Mouse (Mus musculus): Measurements from ENCODE around the gene Ccdc186. TPM values are rescaled to one million over a fixed set of nuclear protein-coding genes. Genes with fewer than 3 reads are reported as not detected.

Gene Ccdc186
- polyA plus RNA-seq, 1 experiment from 2014 or later = 17.9 TPM

DNA sequence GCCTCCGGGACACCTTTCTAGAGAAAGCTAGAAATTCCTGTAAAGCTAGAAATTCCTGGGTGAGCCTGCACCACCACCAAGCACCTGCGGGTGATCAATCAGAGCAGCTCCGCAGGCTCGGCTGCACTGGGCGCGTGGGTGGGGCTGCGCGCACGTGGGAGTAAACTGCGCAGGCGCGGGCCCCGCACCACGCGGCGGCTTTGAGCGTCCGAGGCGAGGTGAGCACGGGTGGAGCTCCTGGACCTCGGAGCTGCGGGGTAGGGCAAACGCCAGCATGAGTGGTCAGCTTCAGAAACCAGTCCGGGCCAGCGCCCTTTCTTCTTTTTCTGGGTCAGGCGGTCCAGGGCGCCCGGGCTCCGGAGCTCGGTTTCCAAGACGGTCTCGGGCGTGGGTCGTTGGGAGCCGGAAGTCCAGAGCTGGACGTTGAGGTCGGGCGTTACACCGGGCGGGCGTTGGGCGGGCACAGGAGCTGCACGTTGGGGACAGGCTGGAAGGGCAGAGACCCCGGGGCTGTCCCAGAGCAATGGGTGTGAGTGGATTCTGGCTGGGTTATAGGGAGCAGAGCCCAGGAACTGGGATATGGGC, 4.1 kb upstream of the Ccdc186 start, which contains the start of gene Tdrd1:
TSS of gene Tdrd1 (plus strand) at position 163 of the 585 bp plus-strand sequence.
- peak within 1 kb of the TSS; percentile 41 for H3K4me2 ChIP-seq (replicated peaks; ENCODE audit: low read depth, low read length)
- H3K36me3 ChIP-seq (ENCODE audit: insufficient read depth, low read length) = no peaks in the 10 kb centered on the region
- H3K4me1 ChIP-seq (ENCODE audit: insufficient read depth, low read length) = peaks cover 6% of the 10 kb centered on the region
- ATAC-seq (ENCODE audit: low FRiP score, low TSS enrichment) = no peak
- H3K9me3 ChIP-seq (ENCODE audit: low read length) = no peaks in the 10 kb centered on the region
- peak within 1 kb of the TSS; percentile 25 for H3K4me3 ChIP-seq (ENCODE audit: low read length)
- H3K27me3 ChIP-seq (ENCODE audit: insufficient read depth, low read length) = no peaks in the 10 kb centered on the region
- H3K27ac ChIP-seq (ENCODE audit: low read length) = no peak within 1 kb of the TSS
- 0 out of 2 replicates have a peak within 1 kb of the TSS, but pooled peaks have one; percentile 23 for H3K9ac ChIP-seq (replicated peaks; ENCODE audit: low read length)
- WGBS = 63% methylated on average over 44 of the region's 44 CpGs

- Histone ChIP-seq H3K27me3 (ENCODE audit: insufficient read depth, low read length) (no peaks in the 10 kb centered on the region), H3K4me1 (ENCODE audit: insufficient read depth, low read length) (peaks cover 34% of the 10 kb centered on the region), H3K36me3 (ENCODE audit: insufficient read depth, low read length) (no peaks in the 10 kb centered on the region), H3K4me3 (ENCODE audit: low read length) (peak overlapping the region; percentile 91), H3K4me2 (replicated peaks; ENCODE audit: low read depth, low read length) (peak overlapping the region; percentile 68), H3K27ac (ENCODE audit: low read length) (peak overlapping the region; percentile 65; the same call in 1 of the 2 replicates), H3K9ac (replicated peaks; ENCODE audit: low read length) (peak overlapping the region; percentile 58), H3K9me3 (ENCODE audit: low read length) (no peaks in the 10 kb centered on the region)
- ATAC-seq (ENCODE audit: low FRiP score, low TSS enrichment) = peak; percentile 64
- 14% methylated on average over 10 of the region's 10 CpGs for WGBS
Observed at GRCm38 (mm10) chr19:56822448-56822836, 452 bp upstream of the Ccdc186 start.

- peak overlapping the region; percentile 79 for H3K4me2 ChIP-seq (replicated peaks; ENCODE audit: low read depth, low read length)
- H3K9me3 ChIP-seq (ENCODE audit: low read length) = no peaks in the 10 kb centered on the region
- H3K27ac ChIP-seq (ENCODE audit: low read length) = peak overlapping the region; percentile 73
- WGBS = 3% methylated on average over 22 of the region's 22 CpGs
- no peak for ATAC-seq (ENCODE audit: low FRiP score, low TSS enrichment)
- no peaks in the 10 kb centered on the region for H3K36me3 ChIP-seq (ENCODE audit: insufficient read depth, low read length)
- H3K4me3 ChIP-seq (ENCODE audit: low read length) = peak overlapping the region; percentile 91
- no peaks in the 10 kb centered on the region for H3K27me3 ChIP-seq (ENCODE audit: insufficient read depth, low read length)
- peak overlapping the region; percentile 91 for H3K9ac ChIP-seq (replicated peaks; ENCODE audit: low read length)
- H3K4me1 ChIP-seq (ENCODE audit: insufficient read depth, low read length) = peaks cover 44% of the 10 kb centered on the region
Observed at GRCm38 (mm10) chr19:56821040-56821797, 771 bp downstream of the Ccdc186 start.

- no peaks in the 10 kb centered on the region for H3K27me3 ChIP-seq (ENCODE audit: insufficient read depth, low read length)
- peak overlapping the region; percentile 56 for H3K27ac ChIP-seq (ENCODE audit: low read length)
- no peaks in the 10 kb centered on the region for H3K9me3 ChIP-seq (ENCODE audit: low read length)
- H3K9ac ChIP-seq (replicated peaks; ENCODE audit: low read length) = no peak overlapping the region
- 44% methylated on average over 14 of the region's 14 CpGs for WGBS
- peak overlapping the region; percentile 14; the same call in 1 of the 2 replicates for H3K4me2 ChIP-seq (replicated peaks; ENCODE audit: low read depth, low read length)
- no peak overlapping the region for H3K4me3 ChIP-seq (ENCODE audit: low read length)
- peaks cover under 1% of the 10 kb centered on the region; the same call in 1 of the 2 replicates for H3K36me3 ChIP-seq (ENCODE audit: insufficient read depth, low read length)
- ATAC-seq (ENCODE audit: low FRiP score, low TSS enrichment) = no peak
- peaks cover 49% of the 10 kb centered on the region for H3K4me1 ChIP-seq (ENCODE audit: insufficient read depth, low read length)
Observed at GRCm38 (mm10) chr19:56817851-56818526, 4.0 kb downstream of the Ccdc186 start.

- H3K9me3 ChIP-seq (ENCODE audit: low read length) = no peaks in the 10 kb centered on the region
- peaks cover 40% of the 10 kb centered on the region for H3K4me1 ChIP-seq (ENCODE audit: insufficient read depth, low read length)
- WGBS = 88% methylated on average over 4 of the region's 4 CpGs
- no peak overlapping the region for H3K4me2 ChIP-seq (replicated peaks; ENCODE audit: low read depth, low read length)
- ATAC-seq (ENCODE audit: low FRiP score, low TSS enrichment) = no peak
- H3K27ac ChIP-seq (ENCODE audit: low read length) = no peak overlapping the region
- H3K9ac ChIP-seq (replicated peaks; ENCODE audit: low read length) = no peak overlapping the region
- peaks cover 15% of the 10 kb centered on the region; the same call in 1 of the 2 replicates for H3K36me3 ChIP-seq (ENCODE audit: insufficient read depth, low read length)
- H3K27me3 ChIP-seq (ENCODE audit: insufficient read depth, low read length) = no peaks in the 10 kb centered on the region
- H3K4me3 ChIP-seq (ENCODE audit: low read length) = no peak overlapping the region
Observed at GRCm38 (mm10) chr19:56813360-56813759, 8.6 kb downstream of the Ccdc186 start.

GRCm38 (mm10) chr19:56811590-56811989, 10.4 kb downstream of the Ccdc186 start:
- Histone ChIP-seq H3K36me3 (ENCODE audit: insufficient read depth, low read length) (peaks cover 27% of the 10 kb centered on the region), H3K9me3 (ENCODE audit: low read length) (no peaks in the 10 kb centered on the region), H3K27me3 (ENCODE audit: insufficient read depth, low read length) (no peaks in the 10 kb centered on the region), H3K4me1 (ENCODE audit: insufficient read depth, low read length) (peaks cover 24% of the 10 kb centered on the region; the same call in 1 of the 2 replicates), H3K4me2 (replicated peaks; ENCODE audit: low read depth, low read length) (no peak overlapping the region), H3K9ac (replicated peaks; ENCODE audit: low read length) (no peak overlapping the region), H3K27ac (ENCODE audit: low read length) (no peak overlapping the region), H3K4me3 (ENCODE audit: low read length) (no peak overlapping the region)
- 38% methylated on average over 9 of the region's 9 CpGs for WGBS
- no peak for ATAC-seq (ENCODE audit: low FRiP score, low TSS enrichment)

DNA sequence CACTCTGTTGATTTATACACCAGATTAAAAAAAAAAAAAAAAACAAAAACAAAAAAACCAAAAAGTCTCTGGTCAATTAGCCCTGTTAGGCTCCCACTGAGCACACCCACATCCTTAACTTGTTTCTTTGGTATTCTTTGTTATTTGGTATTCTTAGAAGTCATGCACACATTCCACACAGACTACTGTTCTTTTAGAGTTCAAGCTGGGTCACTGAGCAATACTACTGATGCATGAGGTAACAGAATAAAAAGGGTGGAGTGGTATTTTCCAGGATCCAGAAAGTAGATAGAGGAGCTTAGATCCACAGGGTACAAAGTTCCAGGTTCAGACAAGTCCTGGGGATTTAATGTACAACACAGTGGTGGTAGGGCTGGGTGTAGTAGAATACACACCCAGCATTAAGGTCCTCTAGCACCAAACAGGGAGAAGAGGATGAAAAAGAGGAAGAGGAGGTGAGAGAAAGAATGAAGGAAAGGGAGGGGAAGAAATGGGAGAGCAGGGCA, 11.3 kb downstream of the Ccdc186 start:
- Histone ChIP-seq H3K27me3 (ENCODE audit: insufficient read depth, low read length) (no peaks in the 10 kb centered on the region), H3K9me3 (ENCODE audit: low read length) (no peaks in the 10 kb centered on the region), H3K9ac (replicated peaks; ENCODE audit: low read length) (no peak overlapping the region), H3K4me1 (ENCODE audit: insufficient read depth, low read length) (peaks cover 16% of the 10 kb centered on the region; the same call in 1 of the 2 replicates), H3K4me2 (replicated peaks; ENCODE audit: low read depth, low read length) (no peak overlapping the region), H3K4me3 (ENCODE audit: low read length) (no peak overlapping the region), H3K36me3 (ENCODE audit: insufficient read depth, low read length) (peaks cover 31% of the 10 kb centered on the region), H3K27ac (ENCODE audit: low read length) (no peak overlapping the region)
- ATAC-seq (ENCODE audit: low FRiP score, low TSS enrichment) = no peak

- ATAC-seq (ENCODE audit: low FRiP score, low TSS enrichment) = no peak
Observed at GRCm38 (mm10) chr19:56808771-56809170, 13.2 kb downstream of the Ccdc186 start.

GRCm38 (mm10) chr19:56807122-56807521, 14.9 kb downstream of the Ccdc186 start:
- H3K9me3 ChIP-seq (ENCODE audit: low read length) = no peaks in the 10 kb centered on the region
- no peak overlapping the region for H3K4me2 ChIP-seq (replicated peaks; ENCODE audit: low read depth, low read length)
- no peak overlapping the region for H3K9ac ChIP-seq (replicated peaks; ENCODE audit: low read length)
- H3K36me3 ChIP-seq (ENCODE audit: insufficient read depth, low read length) = peaks cover 42% of the 10 kb centered on the region
- no peak overlapping the region for H3K27ac ChIP-seq (ENCODE audit: low read length)
- no peaks in the 10 kb centered on the region for H3K27me3 ChIP-seq (ENCODE audit: insufficient read depth, low read length)
- 50% methylated on average over 5 of the region's 5 CpGs for WGBS
- H3K4me1 ChIP-seq (ENCODE audit: insufficient read depth, low read length) = peaks cover 16% of the 10 kb centered on the region; the same call in 1 of the 2 replicates
- H3K4me3 ChIP-seq (ENCODE audit: low read length) = no peak overlapping the region
- ATAC-seq (ENCODE audit: low FRiP score, low TSS enrichment) = no peak

More at GRCm38 (mm10) chr19:56808771-56809170, 13.2 kb downstream of the Ccdc186 start:
- H3K36me3 ChIP-seq (ENCODE audit: insufficient read depth, low read length) = peaks cover 42% of the 10 kb centered on the region
- no peak overlapping the region for H3K4me2 ChIP-seq (replicated peaks; ENCODE audit: low read depth, low read length)
- 63% methylated on average over 5 of the region's 5 CpGs for WGBS
- H3K9me3 ChIP-seq (ENCODE audit: low read length) = no peaks in the 10 kb centered on the region
- H3K27me3 ChIP-seq (ENCODE audit: insufficient read depth, low read length) = no peaks in the 10 kb centered on the region
- peaks cover 16% of the 10 kb centered on the region; the same call in 1 of the 2 replicates for H3K4me1 ChIP-seq (ENCODE audit: insufficient read depth, low read length)
- H3K27ac ChIP-seq (ENCODE audit: low read length) = no peak overlapping the region
- H3K4me3 ChIP-seq (ENCODE audit: low read length) = no peak overlapping the region
- no peak overlapping the region for H3K9ac ChIP-seq (replicated peaks; ENCODE audit: low read length)
